Mouse (Mus musculus) large intestine, adult 2 months (tissue): Measurements from ENCODE around the gene Mpp6. TPM values are rescaled to one million over a fixed set of nuclear protein-coding genes. Genes with fewer than 3 reads are reported as not detected.

Experiments
- DNase-seq: peaks from one replicate; pipeline ENCODE4 v3.0.0-alpha.2; 2012; ENCODE audit warnings: low read depth, low spot score
- WGBS: fragments of 180-500 bp; shearing (Covaris S2); methylation state at CpG from one replicate; pipeline ENCODE4 v1.1.7; 2018; 5-methylcytosine and 5-hydroxymethylcytosine counted together
- polyA plus RNA-seq: library from polyadenylated mRNA; depleted of rRNA; stranded (reverse); fragments of >200 nt; gene quantifications from 2 replicates; pipeline ENCODE4 v1.2.3, GENCODE M21; 2012

Mpp6 gene
- polyA plus RNA-seq, 1 experiment = 11.1 TPM

GRCm38 (mm10) chr6:50139526-50139925, 29.5 kb downstream of the Mpp6 start:
- DNase-seq = no peak
- 61% methylated on average over 3 of the region's 3 CpGs for WGBS

DNA sequence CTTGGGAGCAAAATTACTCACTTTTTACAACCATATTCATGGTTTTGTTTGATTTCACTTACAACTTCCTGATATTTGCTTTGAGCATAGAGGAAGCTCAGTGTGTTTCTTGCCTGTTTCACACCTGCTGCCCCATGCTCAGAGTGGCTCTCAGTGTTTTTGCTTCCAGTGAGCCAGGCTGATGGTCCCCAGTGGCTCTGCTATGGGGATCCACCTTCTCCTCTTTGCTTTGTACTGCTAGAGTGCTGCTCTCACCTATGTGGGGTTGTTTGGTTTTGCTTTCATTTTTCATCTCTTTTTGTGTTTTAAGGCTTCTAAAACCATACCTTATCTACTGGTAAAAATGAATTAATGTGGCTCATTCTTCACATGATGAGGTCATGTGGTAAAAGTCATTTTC, 36.1 kb downstream of the Mpp6 start:
- DNase-seq = no peak

- whole genome bisulfite sequencing = 70% methylated on average over 4 of the region's 4 CpGs
- no peak for DNase-seq
Measured at GRCm38 (mm10) chr6:50149378-50149777, 39.3 kb downstream of the Mpp6 start.

- no peak for DNase-seq
Measured at GRCm38 (mm10) chr6:50159842-50160241, 49.8 kb downstream of the Mpp6 start.

DNA sequence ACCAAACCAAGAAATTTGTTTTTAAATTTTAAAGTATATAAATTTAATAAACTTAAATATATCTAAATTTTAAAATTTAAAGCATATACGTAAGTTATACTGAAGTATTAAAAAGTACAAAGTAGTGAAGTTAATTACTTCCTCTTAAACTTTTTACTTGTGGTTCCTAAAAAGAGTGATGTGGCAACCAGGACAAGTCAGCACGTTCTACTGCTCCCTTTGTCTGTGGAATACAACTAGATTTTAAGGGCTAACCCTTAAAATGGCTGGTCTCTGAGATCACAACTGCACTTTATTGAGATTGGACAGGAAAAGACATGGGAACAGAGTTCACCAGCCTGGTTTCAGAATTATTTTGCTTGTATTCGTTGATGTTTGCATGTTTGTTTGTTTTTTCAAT, 53.0 kb downstream of the Mpp6 start:
- WGBS = 74% methylated on average over 3 of the region's 3 CpGs
- no peak for DNase-seq

More at GRCm38 (mm10) chr6:50159842-50160241, 49.8 kb downstream of the Mpp6 start:
- 91% methylated on average over 6 of the region's 6 CpGs for WGBS

DNA sequence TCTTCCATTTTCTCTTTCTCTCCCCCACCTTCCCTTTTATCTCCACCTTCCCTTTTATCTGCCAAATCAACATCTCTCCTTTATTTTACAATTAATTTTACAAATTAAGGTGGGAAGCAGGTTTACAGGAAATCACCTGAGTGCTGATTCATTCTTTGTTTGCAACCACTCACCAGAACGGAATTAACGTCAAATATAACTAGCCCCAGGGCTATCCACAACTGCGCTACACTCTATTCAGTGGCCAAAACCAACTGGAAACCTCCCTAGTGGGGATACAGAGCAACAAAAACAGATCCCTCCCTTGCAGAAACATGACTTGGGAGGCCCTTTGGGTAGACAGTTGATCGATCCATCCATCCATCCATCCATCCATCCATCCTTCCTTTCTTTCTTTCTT, 58.8 kb downstream of the Mpp6 start:
- no peak for DNase-seq
- WGBS = 94% methylated on average over 4 of the region's 4 CpGs

- DNase-seq = no peak
Measured at GRCm38 (mm10) chr6:50169771-50170170, 59.7 kb downstream of the Mpp6 start.

DNA sequence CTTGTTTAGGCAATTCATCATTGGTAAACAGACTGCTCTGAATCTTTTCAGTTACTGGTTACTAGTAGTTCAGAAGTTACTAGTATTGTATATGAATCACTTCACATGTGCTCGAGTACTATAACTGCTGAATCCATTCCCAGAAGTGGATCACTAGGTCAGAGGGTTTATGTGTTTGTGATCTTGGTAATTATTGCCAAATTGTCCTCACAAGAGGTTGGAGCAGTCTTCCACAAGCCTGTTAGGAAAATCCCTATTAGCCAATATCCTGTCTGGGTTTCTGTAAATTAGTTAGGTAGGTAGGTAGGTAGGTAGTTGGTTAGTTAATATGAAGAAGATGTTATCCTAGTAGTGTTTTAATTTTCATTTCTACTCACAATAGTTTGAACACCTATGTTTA, 65.7 kb downstream of the Mpp6 start:
- DNase-seq = no peak
- WGBS = 34% methylated on average over 1 of the region's 1 CpGs

GRCm38 (mm10) chr6:50180189-50180588, 70.1 kb downstream of the Mpp6 start:
- DNase-seq = no peak
- WGBS = 52% methylated on average over 4 of the region's 4 CpGs

- no peak for DNase-seq
- WGBS = 76% methylated on average over 4 of the region's 4 CpGs
Measured at GRCm38 (mm10) chr6:50187955-50188354, 77.9 kb downstream of the Mpp6 start.

- DNase-seq = no peak
Measured at GRCm38 (mm10) chr6:50189376-50189775, 79.3 kb downstream of the Mpp6 start.

GRCm38 (mm10) chr6:50191605-50192004, 81.6 kb downstream of the Mpp6 start:
- no peak for DNase-seq
- WGBS = 94% methylated on average over 3 of the region's 3 CpGs

- 80% methylated on average over 1 of the region's 1 CpGs for WGBS
- no peak for DNase-seq
Measured at GRCm38 (mm10) chr6:50192169-50192568, 82.1 kb downstream of the Mpp6 start.

DNA sequence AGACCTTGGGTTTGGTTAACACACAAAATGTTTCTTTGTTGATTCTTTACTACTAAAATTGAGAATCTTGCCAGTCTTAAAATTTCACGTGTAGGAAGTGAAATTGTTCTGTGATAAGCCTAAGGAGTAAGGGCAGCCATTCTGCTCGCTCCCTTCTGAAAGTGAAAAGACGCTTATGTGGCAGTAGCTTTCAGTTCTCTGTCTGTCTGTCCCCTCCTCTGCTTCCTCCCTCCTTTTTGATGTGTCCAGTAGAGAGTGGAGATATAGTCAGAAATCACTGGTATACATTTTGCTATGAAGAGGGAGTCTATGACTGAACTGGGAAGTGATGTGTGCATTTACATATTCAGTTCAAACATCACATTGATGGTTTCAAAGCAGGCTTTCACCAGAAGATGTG, 82.8 kb downstream of the Mpp6 start:
- DNase-seq = no peak
- 76% methylated on average over 3 of the region's 3 CpGs for WGBS

- DNase-seq = no peak
- 68% methylated on average over 5 of the region's 5 CpGs for WGBS
Measured at GRCm38 (mm10) chr6:50193851-50194250, 83.8 kb downstream of the Mpp6 start.

DNA sequence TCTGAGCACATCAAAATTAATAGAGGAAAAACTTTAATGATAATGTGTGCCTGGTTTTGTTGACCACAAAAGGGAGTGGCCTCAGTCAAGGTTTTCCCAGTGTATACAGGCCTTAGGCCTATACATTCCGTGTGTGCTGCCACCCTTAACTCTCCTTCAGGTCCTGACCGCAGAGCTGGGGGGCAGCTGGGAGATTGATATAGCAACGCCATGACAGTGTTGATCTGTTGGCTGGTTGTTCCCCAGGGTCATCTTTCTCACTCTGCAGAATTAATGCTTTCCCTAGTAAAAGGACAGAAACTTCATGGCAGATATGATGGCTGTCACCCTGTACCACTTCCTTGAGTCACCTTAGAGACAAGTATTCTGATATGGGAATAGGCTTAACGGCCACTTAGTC, 94.3 kb downstream of the Mpp6 start:
- 94% methylated on average over 4 of the region's 4 CpGs for WGBS
- no peak for DNase-seq

DNA sequence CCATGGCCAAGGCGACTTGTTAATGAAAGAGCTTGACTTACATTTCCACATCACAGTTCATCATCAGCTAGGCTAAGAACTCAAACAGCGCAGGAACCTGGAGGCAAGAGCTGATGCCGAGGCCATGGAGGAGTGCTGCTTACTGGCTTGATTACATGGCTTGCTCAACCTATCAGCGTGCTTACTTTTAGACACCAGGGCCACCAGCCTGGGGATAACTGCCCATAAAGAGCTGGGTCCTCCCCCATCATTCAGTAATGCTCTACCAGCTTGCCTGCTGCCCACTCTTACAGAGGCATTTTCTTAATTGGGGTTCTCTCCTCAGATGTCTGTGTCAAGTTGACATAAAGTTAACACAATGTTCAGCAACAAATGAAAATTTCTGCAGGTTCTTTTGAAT, 95.1 kb downstream of the Mpp6 start:
- WGBS = 89% methylated on average over 4 of the region's 4 CpGs
- no peak for DNase-seq

DNA sequence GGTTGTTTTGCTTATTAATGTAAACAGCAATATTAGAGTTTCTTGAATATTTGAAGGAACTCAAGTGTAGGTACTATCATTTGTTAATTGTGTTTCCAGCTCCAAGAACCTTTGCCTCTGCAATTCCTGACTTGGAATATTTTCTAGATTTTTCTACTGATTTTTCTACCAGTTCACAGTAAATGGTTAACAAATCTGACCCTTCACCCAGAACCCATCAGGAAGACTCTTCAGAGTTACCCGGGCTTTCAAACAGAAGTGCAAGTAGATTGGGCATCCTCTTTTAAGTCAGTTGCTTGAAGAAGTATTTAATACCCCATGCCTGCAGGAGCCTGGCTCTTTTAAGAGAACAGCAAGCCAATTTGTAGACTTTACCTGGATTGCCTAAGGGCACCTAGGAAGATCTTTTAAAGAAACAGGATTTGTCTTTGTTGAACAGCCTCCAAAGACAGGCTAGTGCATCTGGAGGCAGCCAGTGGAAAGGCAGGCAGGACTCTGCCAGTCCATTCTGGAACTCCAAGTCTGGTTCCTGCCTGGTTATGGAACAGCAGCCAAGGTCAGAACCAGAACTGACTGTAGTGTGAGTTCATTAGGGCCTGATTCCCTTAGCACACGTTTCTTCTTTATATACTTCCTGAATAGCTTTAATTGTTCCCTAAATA, 104.8 kb downstream of the Mpp6 start:
- no peak for DNase-seq
- WGBS = 21% methylated on average over 2 of the region's 2 CpGs

DNA sequence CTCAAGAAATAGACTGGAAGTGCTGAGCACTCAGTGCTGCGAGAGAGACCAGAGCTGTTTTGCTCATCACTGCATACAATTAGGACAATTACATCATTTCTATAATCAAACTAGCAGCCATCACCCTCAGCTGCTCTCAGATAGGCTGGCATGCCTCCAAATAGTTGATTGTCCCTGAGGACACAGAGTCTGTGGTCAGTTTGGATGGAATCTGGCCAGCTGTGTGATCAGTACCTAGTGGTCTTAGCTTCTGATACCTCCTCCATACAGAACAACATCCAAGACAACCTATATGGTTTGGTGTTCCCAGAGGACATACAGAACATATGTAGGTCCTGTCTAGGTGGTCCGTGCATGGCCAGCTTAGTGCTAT, 105.3 kb downstream of the Mpp6 start:
- no peak for DNase-seq
- WGBS = 76% methylated on average over 2 of the region's 2 CpGs

DNA sequence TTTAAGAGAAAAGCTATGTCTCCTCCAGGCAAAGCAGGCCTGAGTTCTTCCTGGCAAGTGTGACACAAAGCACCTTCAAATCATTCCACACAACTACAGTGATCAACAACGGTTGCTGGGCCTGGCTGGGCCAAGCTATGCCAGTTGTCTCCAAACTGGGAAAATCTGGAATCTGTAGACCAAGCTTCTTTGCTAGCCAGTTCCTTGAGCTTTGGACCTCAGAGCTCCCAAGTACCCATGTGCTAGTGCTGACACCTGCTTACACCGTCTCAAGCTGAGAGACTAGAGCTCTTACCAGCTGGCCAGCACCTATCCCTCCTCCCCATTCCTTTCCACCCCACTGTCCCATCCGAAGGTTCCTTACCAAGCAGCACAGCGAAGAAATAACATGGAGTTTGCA, 105.9 kb downstream of the Mpp6 start:
- 89% methylated on average over 4 of the region's 4 CpGs for WGBS
- no peak for DNase-seq

DNA sequence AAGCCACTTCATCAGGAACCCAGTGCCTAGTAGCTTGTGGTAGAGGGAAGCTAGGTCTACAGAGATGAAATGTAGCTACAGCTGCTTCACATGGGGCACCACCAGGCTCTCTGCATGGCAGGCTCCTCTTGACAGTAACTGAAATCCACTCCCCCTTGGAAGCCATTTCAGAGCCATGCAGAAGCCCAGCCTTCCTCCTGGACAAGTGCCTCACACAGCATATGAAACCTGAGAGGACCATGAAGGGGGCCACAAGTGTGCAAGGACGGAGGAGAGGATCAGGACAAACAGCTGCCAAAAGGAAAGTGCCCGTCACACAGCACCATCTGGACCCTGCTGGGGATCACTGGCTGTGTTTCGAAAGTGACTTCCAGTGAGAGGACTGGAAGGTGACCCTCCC, 108.6 kb downstream of the Mpp6 start:
- 83% methylated on average over 3 of the region's 3 CpGs for WGBS
- no peak for DNase-seq

GRCm38 (mm10) chr6:50219066-50219465, 109.0 kb downstream of the Mpp6 start:
- no peak for DNase-seq
- WGBS = 84% methylated on average over 6 of the region's 6 CpGs
